Mouse (Mus musculus): ENCODE measurements around the gene Ap2a1.

- TF ChIP-seq ZC3H11A (IDR thresholded peaks at IDR 0.05; ENCODE audit: borderline replicate concordance, low read depth, low read length), result no peak
- TF ChIP-seq HCFC1 (IDR thresholded peaks at IDR 0.05; ENCODE audit: borderline replicate concordance, insufficient read depth, low read length), result no peak
- no peak for TF ChIP-seq CHD2 (IDR thresholded peaks at IDR 0.05; ENCODE audit: low read depth, low read length)
- no peak for TF ChIP-seq MAFK (IDR thresholded peaks at IDR 0.05; ENCODE audit: insufficient read depth, low read depth, low read length)
Measured at GRCm38 (mm10) chr7:44857905-44858304, 71.4 kb downstream of the Ap2a1 start.

Data from ES-E14 (cell line).